Mouse (Mus musculus) lung, postnatal 0 days (tissue): ENCODE measurements around the gene Pgpep1l. TPM values are rescaled to one million over a fixed set of nuclear protein-coding genes. Genes with fewer than 3 reads are reported as not detected.
"Not testable (repeated sequence)": the region's sequence is repeated elsewhere in the genome, so short reads cannot be mapped to it uniquely, and the experiment has no call there.

Experiments
- ATAC-seq: fragments of 200-750 bp; cut with Nextera tagmentation; 2 replicates; pipeline ENCODE4 v1.8.0; 2017; ENCODE audit warnings: moderate library complexity
- DNase-seq: peaks from one replicate; pipeline ENCODE4 v3.0.0-alpha.2; 2016; ENCODE audit warnings: low spot score
- H3K27ac ChIP-seq: fragments of 300-500 bp; sonication (generic); 2 replicates; pipeline ENCODE4 v1.5.1; 2014; ENCODE audit warnings: antibody characterized with exemption, mild to moderate bottlenecking, low read length, mixed read lengths
- H3K27me3 ChIP-seq: fragments of 300-500 bp; sonication (generic); replicated peaks from 2 replicates; pipeline ENCODE4 v1.6.1; 2014; ENCODE audit warnings: low read length, mixed read lengths; ENCODE audit not compliant: insufficient read depth
- H3K36me3 ChIP-seq: fragments of 300-500 bp; sonication (generic); 2 replicates; pipeline ENCODE4 v1.6.1; 2014; ENCODE audit warnings: low read length, mixed read lengths; ENCODE audit not compliant: insufficient read depth
- H3K4me1 ChIP-seq: fragments of 300-500 bp; sonication (generic); 2 replicates; pipeline ENCODE4 v1.6.1; 2014; ENCODE audit warnings: antibody characterized with exemption, low read depth, low read length, mixed read lengths; ENCODE audit not compliant: insufficient read depth
- H3K4me2 ChIP-seq: fragments of 300-500 bp; sonication (generic); replicated peaks from 2 replicates; pipeline ENCODE4 v1.6.1; 2014; ENCODE audit warnings: low read depth, mild to moderate bottlenecking, low read length, moderate library complexity, mixed read lengths
- H3K4me3 ChIP-seq: fragments of 300-500 bp; sonication (generic); 2 replicates; pipeline ENCODE4 v1.5.1; 2014; ENCODE audit warnings: low read depth, low read length
- H3K9ac ChIP-seq: fragments of 300-500 bp; sonication (generic); replicated peaks from 2 replicates; pipeline ENCODE4 v1.6.1; 2014; ENCODE audit warnings: low read depth, mild to moderate bottlenecking
- H3K9me3 ChIP-seq: fragments of 300-500 bp; sonication (generic); 2 replicates; pipeline ENCODE4 v1.6.1; 2016; ENCODE audit warnings: low read length, mixed read lengths
- CTCF ChIP-seq: IDR thresholded peaks from 2 replicates; pipeline ENCODE4 v1.5.1; 2016; ENCODE audit warnings: antibody characterized with exemption, mild to moderate bottlenecking
- EP300 ChIP-seq: IDR thresholded peaks from 2 replicates; pipeline ENCODE4 v1.6.1; 2016; ENCODE audit warnings: antibody characterized with exemption, mild to moderate bottlenecking, control low read depth
- WGBS: fragments of 180-500 bp; shearing (Covaris S2); extraction: QIAGEN DNeasy Blood & Tissue Kit; methylation state at CpG from one replicate; pipeline ENCODE4 v1.1.7; 2014; 5-methylcytosine and 5-hydroxymethylcytosine counted together
- polyA plus RNA-seq: library from polyadenylated mRNA; unstranded; fragments of >200 nt; fragmentation: Nextera tagmentation; extraction: Ambion mirVana; gene quantifications from 2 replicates; pipeline ENCODE4 v1.2.1, GENCODE M21; 2015

Pgpep1l gene
- polyA plus RNA-seq, 1 experiment from 2014 or later = not detected

GRCm38 (mm10) chr7:68283776-68284175 is 19.7 kb upstream of the Pgpep1l start:
- H3K36me3 ChIP-seq = no peaks in the 10 kb centered on the region
- WGBS = 79% methylated on average over 7 of the region's 7 CpGs
- H3K4me3 ChIP-seq = no peak overlapping the region
- H3K27me3 ChIP-seq = no peaks in the 10 kb centered on the region
- H3K9ac ChIP-seq = no peak overlapping the region
- no peak overlapping the region for H3K27ac ChIP-seq
- no peak overlapping the region for H3K4me2 ChIP-seq
- no peak for TF ChIP-seq CTCF
- TF ChIP-seq EP300 = peak; percentile 75
- ATAC-seq = peak; percentile 65
- no peaks in the 10 kb centered on the region for H3K4me1 ChIP-seq
- DNase-seq = peak; percentile 75
- H3K9me3 ChIP-seq = no peaks in the 10 kb centered on the region

- H3K27me3 ChIP-seq, ATAC-seq, H3K27ac ChIP-seq, H3K4me1 ChIP-seq, H3K36me3 ChIP-seq, H3K9me3 ChIP-seq, H3K9ac ChIP-seq, H3K4me2 ChIP-seq, DNase-seq, H3K4me3 ChIP-seq: not testable (repeated sequence)
- WGBS = 77% methylated on average over 2 of the region's 4 CpGs
Observed at GRCm38 (mm10) chr7:68283133-68283520, 19.1 kb upstream of the Pgpep1l start.

GRCm38 (mm10) chr7:68282304-68283132 is 18.5 kb upstream of the Pgpep1l start:
- Histone ChIP-seq H3K4me1 (no peaks in the 10 kb centered on the region), H3K9ac (no peak overlapping the region), H3K27ac (no peak overlapping the region), H3K27me3 (no peaks in the 10 kb centered on the region), H3K9me3 (no peaks in the 10 kb centered on the region), H3K4me3 (no peak overlapping the region), H3K4me2 (no peak overlapping the region), H3K36me3 (no peaks in the 10 kb centered on the region)
- DNase-seq = no peak
- WGBS = 79% methylated on average over 22 of the region's 22 CpGs
- ATAC-seq = no peak
- TF ChIP-seq EP300 = no peak
- no peak for TF ChIP-seq CTCF

- Histone ChIP-seq H3K36me3 (no peaks in the 10 kb centered on the region), H3K27me3 (no peaks in the 10 kb centered on the region), H3K9me3 (no peaks in the 10 kb centered on the region), H3K4me1 (no peaks in the 10 kb centered on the region; the same call in 1 of the 2 replicates), H3K27ac (no peak overlapping the region), H3K4me3 (no peak overlapping the region), H3K9ac (no peak overlapping the region), H3K4me2 (no peak overlapping the region)
- TF ChIP-seq CTCF (no peak), EP300 (no peak)
- WGBS = 69% methylated on average over 5 of the region's 5 CpGs
- ATAC-seq (no peak), DNase-seq (no peak)
Observed at GRCm38 (mm10) chr7:68281341-68281740, 17.3 kb upstream of the Pgpep1l start.

GRCm38 (mm10) chr7:68280352-68280869 is 16.4 kb upstream of the Pgpep1l start:
- Histone ChIP-seq H3K4me1 (no peaks in the 10 kb centered on the region; the same call in 1 of the 2 replicates), H3K27me3 (no peaks in the 10 kb centered on the region), H3K4me2 (no peak overlapping the region), H3K27ac (no peak overlapping the region), H3K36me3 (no peaks in the 10 kb centered on the region), H3K9me3 (no peaks in the 10 kb centered on the region), H3K9ac (no peak overlapping the region), H3K4me3 (no peak overlapping the region)
- DNase-seq = no peak
- no peak for ATAC-seq
- no peak for TF ChIP-seq EP300
- TF ChIP-seq CTCF = no peak
- WGBS = 88% methylated on average over 19 of the region's 19 CpGs

- 85% methylated on average over 7 of the region's 7 CpGs for WGBS
- Histone ChIP-seq H3K36me3 (no peaks in the 10 kb centered on the region), H3K4me3 (no peak overlapping the region), H3K27ac (no peak overlapping the region), H3K4me2 (no peak overlapping the region), H3K9ac (no peak overlapping the region), H3K9me3 (no peaks in the 10 kb centered on the region), H3K4me1 (no peaks in the 10 kb centered on the region; the same call in 1 of the 2 replicates), H3K27me3 (no peaks in the 10 kb centered on the region)
- ATAC-seq (no peak), DNase-seq (no peak)
- TF ChIP-seq CTCF = no peak
- TF ChIP-seq EP300 = no peak
Observed at GRCm38 (mm10) chr7:68279481-68279880, 15.4 kb upstream of the Pgpep1l start.
